Mouse (Mus musculus) CD4-positive, CD25-positive, alpha-beta regulatory T cell, adult 2 months (primary cell): ENCODE data around the gene Saxo1.

ENCODE experiments used
- DNase-seq: peaks from one replicate; pipeline ENCODE4 v3.0.0-alpha.2; 2012; ENCODE audit warnings: low read depth, low spot score

The Saxo1 gene

GRCm38 (mm10) chr4:86527162-86528136 lies 30.7 kb downstream of the Saxo1 start:
- no peak for DNase-seq

- no peak for DNase-seq
These were observed 33.6 kb downstream of the Saxo1 start for GRCm38 (mm10) chr4:86524483-86524882.

DNA sequence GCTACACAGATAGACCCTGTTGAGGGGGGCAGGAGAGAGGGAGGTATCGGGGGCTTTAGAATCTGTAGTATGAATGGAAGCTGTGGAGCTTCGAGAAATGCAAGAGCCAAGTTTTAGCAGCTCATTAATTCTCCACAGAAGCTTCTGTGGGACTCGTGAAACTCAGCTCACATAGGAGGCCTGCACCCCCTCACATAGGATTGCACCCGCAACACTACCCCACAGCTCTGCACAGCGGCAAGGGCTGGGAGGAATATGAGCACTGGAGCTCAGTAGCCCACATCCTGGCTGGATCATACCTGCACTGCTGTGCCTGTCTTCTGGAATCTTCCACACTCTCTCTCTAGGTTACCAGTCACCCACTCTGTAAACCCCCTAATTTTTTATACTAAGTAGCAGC lies 34.4 kb downstream of the Saxo1 start:
- DNase-seq: no peak

- DNase-seq: no peak
These were observed 37.4 kb downstream of the Saxo1 start for GRCm38 (mm10) chr4:86520695-86521094.

GRCm38 (mm10) chr4:86519953-86520352 lies 38.2 kb downstream of the Saxo1 start:
- DNase-seq: no peak

- no peak for DNase-seq
These were observed 53.5 kb downstream of the Saxo1 start for GRCm38 (mm10) chr4:86504656-86505055.

- DNase-seq: no peak
These were observed 58.6 kb downstream of the Saxo1 start for GRCm38 (mm10) chr4:86499561-86499960.

- no peak for DNase-seq
These were observed 59.4 kb downstream of the Saxo1 start for GRCm38 (mm10) chr4:86498754-86499153.

DNA sequence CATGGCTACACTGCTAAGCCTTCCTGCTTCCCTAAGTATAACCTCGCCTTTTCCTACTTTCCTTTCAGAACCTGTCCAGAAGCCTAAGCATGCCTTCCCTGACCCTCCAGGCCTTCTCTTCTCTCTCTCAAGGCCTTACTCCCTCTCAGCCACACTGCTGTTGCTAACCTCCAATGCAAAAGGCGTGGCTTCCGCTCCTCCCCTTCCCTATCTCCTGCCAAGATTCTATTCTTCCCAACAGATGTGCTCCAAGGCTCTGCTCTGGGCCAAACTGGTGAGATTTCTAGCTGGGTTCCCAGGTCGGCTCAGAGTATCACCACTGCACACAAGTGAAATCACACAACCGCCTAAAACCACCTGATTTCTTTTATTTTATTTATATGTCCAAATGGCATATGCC lies 69.0 kb downstream of the Saxo1 start:
- no peak for DNase-seq

DNA sequence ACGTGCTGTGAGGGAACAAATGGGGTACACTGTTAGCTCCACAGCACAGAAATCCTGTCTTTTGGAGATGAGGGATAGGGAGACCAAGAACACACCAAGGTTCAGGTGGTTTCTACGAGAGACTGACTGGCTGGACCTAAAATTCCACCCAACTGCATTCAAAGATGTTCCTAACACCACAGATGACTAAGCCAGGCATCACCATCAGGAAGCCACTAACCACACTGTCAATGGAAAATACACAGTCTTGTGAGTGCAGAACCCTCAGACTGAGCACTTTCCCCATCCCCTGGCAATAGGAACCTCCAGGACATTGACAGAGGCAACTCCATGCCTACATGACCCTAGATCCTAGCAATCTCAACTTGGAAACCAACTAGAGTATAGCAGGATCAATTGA lies 71.2 kb downstream of the Saxo1 start:
- no peak for DNase-seq

DNA sequence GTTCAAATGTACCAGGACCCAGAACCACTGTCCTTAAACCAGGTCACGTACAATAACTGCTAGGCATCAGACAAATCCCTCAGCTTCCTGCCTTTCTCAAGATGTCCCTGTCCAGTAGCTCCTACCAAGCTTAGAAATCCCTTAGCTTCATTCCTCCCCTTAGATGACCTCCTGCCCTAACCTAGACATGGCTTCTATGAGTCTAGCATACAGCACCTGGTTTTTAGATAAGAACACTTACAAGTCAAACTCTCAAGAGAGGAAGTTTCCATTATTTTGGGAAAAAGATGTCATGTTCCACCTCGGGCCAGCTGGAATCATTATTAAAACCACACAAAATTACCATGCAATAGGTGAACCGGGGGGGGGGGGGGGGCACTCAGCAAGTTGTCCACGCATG lies 71.6 kb downstream of the Saxo1 start:
- DNase-seq: no peak

DNA sequence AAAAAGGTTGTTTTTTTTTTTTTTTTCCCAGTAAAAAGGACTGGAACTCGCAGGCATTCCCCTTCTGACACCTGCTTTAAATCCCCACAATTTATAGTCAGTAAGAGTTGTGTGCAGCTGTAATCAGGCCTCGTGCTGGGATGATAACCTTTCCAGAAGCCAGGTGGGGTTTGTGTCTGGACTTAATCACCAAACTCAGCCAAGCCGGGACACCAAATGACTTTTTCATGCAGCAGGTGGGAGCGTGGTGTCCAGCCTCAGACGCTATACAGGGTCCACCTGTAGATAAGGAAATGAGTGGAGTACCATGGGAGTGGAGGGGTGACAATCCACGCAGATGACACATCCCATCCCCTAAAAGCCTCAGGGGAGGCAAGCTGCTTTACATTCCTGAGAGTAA lies 73.1 kb downstream of the Saxo1 start:
- DNase-seq: no peak

DNA sequence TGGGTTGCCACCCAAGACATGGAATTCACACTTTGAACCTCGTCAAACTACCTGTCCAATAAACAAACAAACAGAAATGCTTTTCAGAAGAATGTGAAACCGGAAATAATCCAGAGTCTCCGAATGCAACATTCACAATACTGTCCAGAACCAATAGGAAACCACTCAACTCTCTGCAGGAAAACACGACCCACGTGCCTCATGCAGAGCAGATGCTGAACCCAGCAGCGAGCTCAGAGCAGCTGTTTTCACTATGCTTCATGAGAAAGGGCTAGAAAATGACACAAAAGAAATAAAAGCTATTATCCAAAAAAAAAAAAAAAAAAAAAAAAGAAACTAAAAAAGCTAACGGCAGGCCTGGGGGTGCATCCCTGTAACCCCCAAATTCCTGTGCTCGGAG lies 74.4 kb downstream of the Saxo1 start:
- DNase-seq: no peak

DNA sequence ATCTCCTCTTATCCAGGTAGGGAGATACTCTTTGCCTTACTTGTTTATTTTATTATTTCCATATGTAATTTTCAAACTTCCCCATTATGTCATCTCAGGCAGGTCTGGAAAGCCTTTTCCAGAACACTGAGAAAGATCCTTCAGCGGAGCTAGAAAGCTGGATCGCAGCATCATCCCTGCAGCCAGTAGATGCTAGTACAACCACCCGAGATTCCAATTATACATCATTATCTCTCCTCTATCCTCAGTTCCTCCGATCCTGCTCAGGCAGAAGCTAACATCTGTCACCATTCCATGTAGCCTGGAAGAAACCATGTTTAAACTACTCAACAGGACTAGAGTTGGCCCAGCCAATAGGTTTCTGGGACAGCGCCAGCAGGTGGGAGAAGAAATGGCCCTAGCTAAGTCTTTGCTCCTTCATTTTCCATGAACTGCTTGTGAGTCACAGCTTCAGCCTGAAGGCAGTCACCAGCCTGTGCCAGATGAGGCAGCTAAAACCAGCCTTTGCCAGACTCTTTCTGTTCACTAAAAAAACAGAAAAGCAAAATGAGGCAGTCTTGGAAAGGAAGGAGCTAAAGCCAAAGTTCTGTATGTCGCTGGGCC lies 75.0 kb downstream of the Saxo1 start:
- no peak for DNase-seq

DNA sequence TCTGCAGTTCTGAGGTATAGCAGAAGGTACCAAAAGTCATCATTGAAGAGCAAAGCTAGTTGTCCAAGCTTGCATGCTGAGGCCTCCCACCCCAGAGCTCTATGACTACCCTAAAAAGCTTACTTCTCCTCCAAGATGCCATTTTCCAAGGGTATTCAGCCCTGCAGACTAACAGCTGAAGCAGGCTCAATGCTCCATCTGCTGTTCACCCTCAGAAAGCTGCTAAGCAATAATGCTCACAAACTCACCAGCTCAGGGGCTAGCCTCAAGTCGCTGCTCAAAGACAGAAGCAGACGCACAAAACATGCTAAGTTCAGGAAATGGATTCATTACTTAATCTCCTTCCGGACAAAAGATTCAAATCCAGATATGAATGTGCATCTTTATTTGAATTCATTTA lies 77.2 kb downstream of the Saxo1 start:
- no peak for DNase-seq

- DNase-seq: no peak
These were observed 93.3 kb downstream of the Saxo1 start for GRCm38 (mm10) chr4:86464808-86465207.

DNA sequence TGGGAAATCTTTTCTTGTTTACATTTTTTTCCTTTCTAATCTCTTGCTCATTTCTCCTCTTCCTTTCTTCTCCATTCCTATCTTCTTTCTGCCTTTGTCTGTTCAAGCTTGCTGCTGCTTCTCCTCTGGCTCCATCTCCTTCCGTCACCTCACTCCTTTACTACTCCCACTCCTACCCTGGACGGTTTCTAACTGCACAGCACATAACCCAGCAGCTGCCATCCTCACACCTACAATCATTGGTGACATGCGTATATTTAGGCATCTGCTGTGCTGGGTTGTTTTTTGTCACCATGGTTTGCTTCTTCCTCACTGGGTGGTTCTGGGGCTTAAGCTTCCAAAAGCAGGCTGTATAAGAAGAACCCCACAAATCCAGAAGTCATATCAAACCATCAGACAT lies 107.7 kb downstream of the Saxo1 start:
- no peak for DNase-seq

DNA sequence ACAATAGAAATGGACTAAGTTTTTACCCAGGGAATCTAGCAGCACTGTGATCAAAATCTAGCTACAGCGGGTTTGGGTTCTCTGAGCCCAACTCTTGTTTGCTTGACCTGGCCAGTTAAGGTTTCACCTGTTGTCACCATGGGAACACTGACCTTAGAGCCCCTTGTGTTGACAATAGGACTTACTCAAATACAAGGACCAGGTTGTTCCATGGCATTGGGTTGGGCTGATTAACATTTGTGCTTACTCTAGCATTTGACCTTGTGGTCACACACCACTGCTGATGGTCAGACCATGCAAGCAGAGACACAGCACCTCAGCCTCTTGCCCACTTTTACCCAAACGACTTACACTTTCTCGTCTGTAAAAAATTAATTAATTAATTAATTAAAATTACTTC lies 121.8 kb downstream of the Saxo1 start:
- DNase-seq: no peak

GRCm38 (mm10) chr4:86435631-86436030 lies 122.5 kb downstream of the Saxo1 start:
- no peak for DNase-seq

DNA sequence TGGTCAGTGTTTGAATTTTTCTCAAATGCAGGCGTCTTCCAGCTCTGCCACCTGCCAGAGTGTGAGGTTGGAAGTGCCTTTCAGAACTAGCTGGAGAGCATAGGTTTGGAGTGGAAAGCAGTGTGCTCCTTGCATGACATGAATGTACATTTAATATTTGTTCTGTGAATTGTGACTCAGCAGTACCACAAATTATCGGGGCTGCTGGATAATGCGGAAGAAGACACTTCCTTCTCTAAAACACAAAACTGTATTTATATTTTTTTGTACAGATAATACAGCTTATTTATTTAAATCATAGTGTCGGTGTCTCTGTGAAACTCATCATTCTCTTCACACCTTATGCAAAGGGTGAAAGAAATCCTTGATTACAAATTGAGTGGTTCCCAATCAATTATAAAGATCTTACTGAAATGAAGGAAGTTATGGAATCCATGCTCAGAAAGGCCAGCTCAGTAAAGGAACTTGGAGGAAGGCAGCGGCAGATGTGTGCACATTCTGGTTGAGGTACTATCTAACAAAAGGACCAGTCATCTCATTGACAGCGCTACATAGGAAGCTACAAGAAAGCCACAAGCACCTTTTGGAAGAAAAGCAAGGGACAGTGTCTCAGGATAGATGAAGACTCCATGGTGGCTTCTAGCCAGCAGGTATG lies 129.9 kb downstream of the Saxo1 start:
- DNase-seq: no peak

GRCm38 (mm10) chr4:86427312-86427711 lies 130.8 kb downstream of the Saxo1 start:
- DNase-seq: no peak

DNA sequence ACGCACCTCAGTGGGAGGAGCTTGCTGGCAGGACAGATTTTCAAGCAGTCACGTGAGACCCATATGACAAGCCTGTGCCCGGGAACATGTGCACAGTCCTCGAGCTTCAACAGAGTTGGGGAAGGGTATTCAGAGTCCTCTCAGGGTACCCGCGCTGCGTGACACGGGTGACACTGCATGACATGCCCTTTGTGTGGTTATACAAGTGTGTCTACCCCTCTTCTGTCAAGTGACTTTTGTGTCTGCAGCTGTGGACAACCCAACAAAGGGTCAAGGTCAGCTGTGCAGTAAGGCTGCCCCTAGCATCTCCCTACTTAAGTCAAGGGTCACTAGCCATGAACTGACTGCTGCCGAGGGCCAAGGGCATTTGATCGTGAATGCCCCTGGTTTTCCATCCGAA lies 131.6 kb downstream of the Saxo1 start:
- no peak for DNase-seq

DNA sequence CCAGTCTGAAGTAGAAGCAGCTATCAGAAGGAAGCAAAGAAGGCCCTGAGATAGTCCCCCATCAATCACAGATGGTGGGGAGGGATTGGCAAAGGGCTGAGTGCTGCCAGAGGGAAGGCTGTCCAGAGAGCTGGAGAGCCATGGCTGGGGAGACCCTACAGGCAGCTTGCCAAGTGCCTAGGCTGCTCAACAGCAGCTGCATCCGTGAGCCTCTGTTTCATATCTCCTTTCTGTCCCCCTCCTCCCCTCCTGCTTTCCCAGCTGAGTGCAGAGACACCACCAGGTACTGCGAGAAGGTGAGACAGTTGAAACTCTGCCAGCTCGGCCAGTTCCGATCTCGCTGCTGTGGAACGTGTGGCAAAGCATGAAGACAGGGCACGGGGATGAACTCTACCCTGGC lies 132.5 kb downstream of the Saxo1 start:
- no peak for DNase-seq
